Mouse (Mus musculus) ES-Bruce4 (cell line): ENCODE results near the gene Rab1a. TPM values are rescaled to one million over a fixed set of nuclear protein-coding genes. Genes with fewer than 3 reads are reported as not detected.

Experiments
- H3K27ac ChIP-seq: 2 replicates; pipeline ENCODE4 v1.5.1; 2012; ENCODE audit warnings: low read length, inconsistent platforms; ENCODE audit not compliant: insufficient read depth
- H3K27me3 ChIP-seq: 2 replicates; pipeline ENCODE4 v1.6.1; 2012; ENCODE audit warnings: mild to moderate bottlenecking, low read length, inconsistent platforms; ENCODE audit not compliant: control insufficient read depth, poor library complexity, insufficient read depth, severe bottlenecking
- H3K36me3 ChIP-seq: 2 replicates; pipeline ENCODE4 v1.6.1; 2012; ENCODE audit warnings: inconsistent platforms, mild to moderate bottlenecking, low read length, moderate library complexity; ENCODE audit not compliant: control insufficient read depth, poor library complexity, insufficient read depth, severe bottlenecking
- H3K4me1 ChIP-seq: one replicate; pipeline ENCODE4 v1.8.1; 2011; ENCODE audit warnings: low read length; ENCODE audit not compliant: control insufficient read depth, insufficient read depth
- H3K4me3 ChIP-seq: 2 replicates; pipeline ENCODE4 v1.5.1; 2011; ENCODE audit warnings: low read depth, mild to moderate bottlenecking, low read length
- H3K9ac ChIP-seq: 2 replicates; pipeline ENCODE4 v1.6.1; 2012; ENCODE audit warnings: low read depth, mild to moderate bottlenecking, inconsistent platforms; ENCODE audit not compliant: poor library complexity, severe bottlenecking
- H3K9me3 ChIP-seq: replicated peaks from 2 replicates; pipeline ENCODE4 v1.6.1; 2012; ENCODE audit warnings: mild to moderate bottlenecking, low read length, inconsistent platforms; ENCODE audit not compliant: control insufficient read depth, poor library complexity, insufficient read depth, severe bottlenecking
- CTCF ChIP-seq: IDR thresholded peaks from one replicate; pipeline ENCODE4 v1.8.1; 2011; ENCODE audit warnings: low read depth, low read length
- EP300 ChIP-seq: IDR thresholded peaks from 2 replicates; pipeline ENCODE4 v1.6.1; 2011; ENCODE audit warnings: low read depth, low read length; ENCODE audit not compliant: insufficient read depth
- POLR2A ChIP-seq: IDR thresholded peaks from one replicate; pipeline ENCODE4 v1.8.1; 2011; ENCODE audit warnings: low read length; ENCODE audit not compliant: insufficient read depth
- polyA plus RNA-seq: library from polyadenylated mRNA; stranded (reverse); fragments of >200 nt; gene quantifications from 2 replicates; pipeline ENCODE4 v1.2.4, GENCODE M21; 2011; ENCODE audit warnings: low read depth; ENCODE audit not compliant: missing spikeins, insufficient read depth, insufficient read length

Rab1a gene
- polyA plus RNA-seq, 1 experiment = 407 TPM

- Histone ChIP-seq H3K4me1 (peaks cover 9% of the 10 kb centered on the region), H3K36me3 (no peaks in the 10 kb centered on the region), H3K9me3 (no peaks in the 10 kb centered on the region), H3K4me3 (peak overlapping the region; percentile 86), H3K27me3 (no peaks in the 10 kb centered on the region), H3K27ac (no peak overlapping the region), H3K9ac (peak overlapping the region; percentile 92)
- TF ChIP-seq CTCF (no peak), POLR2A (no peak), EP300 (no peak)
These were observed 47.0 kb downstream of the Rab1a start for GRCm38 (mm10) chr11:20248277-20248676.

DNA sequence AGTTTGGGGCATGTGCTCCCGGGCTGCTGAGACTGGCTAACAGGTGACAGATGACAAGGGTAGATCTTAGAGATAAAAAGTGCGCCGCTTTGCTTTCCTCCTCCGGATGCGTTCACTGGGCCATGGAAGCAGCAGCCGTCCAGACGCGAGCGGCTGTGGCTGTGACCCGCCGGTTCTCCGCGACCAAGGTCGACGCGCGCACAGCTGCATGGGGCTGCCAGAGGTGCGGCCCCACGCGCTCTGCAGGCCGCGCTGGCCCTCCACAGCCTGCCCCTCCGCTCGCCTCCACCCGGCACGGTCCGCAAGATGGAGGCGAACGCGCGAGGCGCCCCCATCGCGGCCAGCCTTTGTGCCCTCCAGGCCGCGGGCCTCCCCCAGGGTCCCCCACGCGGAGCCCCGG lies 47.6 kb downstream of the Rab1a start:
- no peaks in the 10 kb centered on the region for H3K36me3 ChIP-seq
- H3K9me3 ChIP-seq = no peaks in the 10 kb centered on the region
- TF ChIP-seq EP300 = no peak
- TF ChIP-seq CTCF = no peak
- TF ChIP-seq POLR2A = no peak
- H3K9ac ChIP-seq = peak overlapping the region; percentile 92
- peak overlapping the region; percentile 86 for H3K4me3 ChIP-seq
- H3K27ac ChIP-seq = no peak overlapping the region
- H3K27me3 ChIP-seq = no peaks in the 10 kb centered on the region
- peaks cover 7% of the 10 kb centered on the region for H3K4me1 ChIP-seq

DNA sequence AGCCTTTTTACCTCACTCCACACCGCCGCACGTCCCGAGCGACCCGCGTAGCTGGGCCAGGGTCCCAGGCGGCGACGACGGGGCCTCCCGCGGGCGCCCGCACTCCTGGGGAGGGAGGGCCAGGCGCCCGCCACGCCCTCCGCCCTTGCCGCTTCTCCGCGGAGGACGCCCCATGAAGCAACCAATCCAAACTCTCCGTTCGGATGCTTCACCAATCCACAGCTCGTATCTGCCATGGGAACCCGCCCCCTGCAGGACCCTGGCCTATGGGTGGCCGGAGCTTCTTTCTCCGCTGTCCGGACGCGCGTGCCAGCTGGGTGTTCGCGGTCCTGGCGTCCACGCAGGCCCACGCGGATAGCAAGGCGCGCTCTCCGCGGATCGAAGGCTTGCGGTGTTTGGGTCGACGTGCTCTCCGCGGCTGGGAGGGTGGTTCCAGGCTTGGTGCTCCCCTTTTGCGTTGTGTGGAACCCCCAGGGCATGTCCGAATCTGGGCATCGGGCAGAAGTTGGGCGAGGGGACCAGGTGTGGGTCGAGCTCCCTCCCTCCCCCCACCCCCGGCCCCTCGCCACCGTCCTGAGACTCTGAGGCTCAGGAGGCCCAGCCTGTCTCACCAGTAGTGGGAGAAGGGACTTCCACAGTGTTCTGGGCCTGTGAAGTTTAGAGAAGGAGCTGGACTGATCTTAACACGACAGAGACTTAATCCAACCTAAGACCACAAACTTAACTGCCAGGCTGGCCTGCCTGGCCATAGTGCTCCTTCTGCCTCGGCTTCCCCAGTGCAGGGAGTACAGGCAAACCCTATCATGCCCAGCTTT lies 48.3 kb downstream of the Rab1a start, which contains the start of gene Cep68:
Gene Cep68, minus strand, starts transcription at position 134 of the 815 bp plus-strand sequence.
- H3K4me3 ChIP-seq = peak within 1 kb of the TSS; percentile 86
- peak within 1 kb of the TSS; percentile 92 for H3K9ac ChIP-seq
- H3K27ac ChIP-seq = no peak within 1 kb of the TSS
- TF ChIP-seq CTCF (no peak), POLR2A (peak; percentile 52)
- H3K4me1 ChIP-seq = peaks cover 6% of the 10 kb centered on the region
- no peaks in the 10 kb centered on the region for H3K27me3 ChIP-seq
- no peaks in the 10 kb centered on the region for H3K9me3 ChIP-seq
- H3K36me3 ChIP-seq = no peaks in the 10 kb centered on the region

- H3K27me3 ChIP-seq = no peaks in the 10 kb centered on the region
These were observed 49.4 kb downstream of the Rab1a start for GRCm38 (mm10) chr11:20250476-20251178.

DNA sequence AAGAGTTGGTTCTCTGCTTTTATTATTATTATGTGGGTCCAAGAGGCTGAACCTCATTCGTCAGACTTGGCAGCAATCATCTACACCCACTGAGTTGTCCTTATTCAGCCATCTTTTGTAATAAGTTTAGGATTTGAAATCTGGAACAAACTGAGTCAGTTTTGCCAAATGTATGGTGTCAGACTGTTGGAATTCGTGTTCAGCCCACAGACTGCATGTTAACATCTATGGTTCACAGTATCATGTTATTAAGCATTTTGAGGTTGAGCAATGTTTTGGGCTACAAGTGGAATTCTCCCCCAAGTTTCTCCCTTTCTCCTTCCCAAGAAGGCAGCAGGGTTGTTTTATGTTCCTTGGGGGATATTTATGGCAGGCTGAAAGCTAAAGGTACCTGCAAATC lies 51.9 kb downstream of the Rab1a start:
- H3K9me3 ChIP-seq = no peaks in the 10 kb centered on the region
- TF ChIP-seq POLR2A = no peak
- TF ChIP-seq CTCF = no peak
- TF ChIP-seq EP300 = no peak
- no peak overlapping the region for H3K4me3 ChIP-seq
- H3K27me3 ChIP-seq = no peaks in the 10 kb centered on the region
- H3K27ac ChIP-seq = no peak overlapping the region
- no peaks in the 10 kb centered on the region for H3K36me3 ChIP-seq
- H3K4me1 ChIP-seq = peaks cover 2% of the 10 kb centered on the region
- H3K9ac ChIP-seq = no peak overlapping the region

More at GRCm38 (mm10) chr11:20250476-20251178, 49.4 kb downstream of the Rab1a start:
- no peaks in the 10 kb centered on the region for H3K36me3 ChIP-seq
- 0 out of 2 replicates have a peak overlapping the region, but pooled peaks have one; percentile 92 for H3K9ac ChIP-seq
- H3K9me3 ChIP-seq = no peaks in the 10 kb centered on the region
- peaks cover 4% of the 10 kb centered on the region for H3K4me1 ChIP-seq
- H3K4me3 ChIP-seq = 0 out of 2 replicates have a peak overlapping the region, but pooled peaks have one; percentile 22
- TF ChIP-seq EP300 (no peak), CTCF (no peak), POLR2A (peak; percentile 51)
- H3K27ac ChIP-seq = no peak overlapping the region
